Comparison of ENCODE assay signal across 22 mouse cellular contexts in the genomic region with DNA sequence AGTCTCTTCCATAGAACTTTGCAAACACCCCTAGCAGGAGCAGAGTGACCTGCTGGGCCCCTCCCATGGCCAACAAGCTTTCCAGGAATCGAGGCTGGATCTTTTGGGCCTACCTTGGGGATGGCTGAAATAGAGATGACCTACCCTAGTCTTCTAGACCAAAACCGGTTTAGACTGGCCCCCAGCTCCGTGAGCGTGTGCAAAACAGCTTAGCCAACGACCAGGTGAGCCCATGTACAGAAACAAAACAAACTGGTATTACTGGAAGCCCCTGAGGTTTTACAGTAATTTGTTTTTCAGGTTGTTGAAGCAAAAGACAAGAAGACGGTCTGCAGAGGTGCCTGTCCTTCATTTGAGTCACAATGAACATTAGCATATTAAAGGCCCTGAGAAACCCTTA.
A peak's percentile ranks its signal among the peaks of the same experiment; 100 is the strongest.
DNase-seq lines count a peak whose midpoint lies in the region; ATAC-seq lines count a peak whose summit lies in the region.
"Had no signal": no experiment of that assay in that cellular context is flagged by ENCODE, and none has a peak within 500 bp of the region (broad histone marks: within the 10 kb centered on the region; RNA-seq: fewer than 3 reads in every experiment).

No protein-coding gene starts in this region.

- peaks cover 2% of the 10 kb centered on the region; the same call in 1 of the 2 replicates for H3K27me3 ChIP-seq in heart, embryonic 11.5 days (ENCODE audit: control insufficient read depth, insufficient read depth, low read length)
- no peaks in the 10 kb centered on the region for H3K27me3 ChIP-seq in intestine, embryonic 15.5 days (replicated peaks)
- H3K27me3 ChIP-seq: forebrain, embryonic 13.5 days; forebrain, embryonic 15.5 days had no signal

- H3K4me3 ChIP-seq in heart, embryonic 11.5 days (ENCODE audit: low read depth, low read length), result no peak overlapping the region
- no peak overlapping the region for H3K4me3 ChIP-seq in intestine, embryonic 15.5 days (replicated peaks)
- H3K4me3 ChIP-seq: embryonic facial prominence, embryonic 13.5 days; forebrain, embryonic 13.5 days; forebrain, embryonic 15.5 days had no signal

- peak; percentile 63 for DNase-seq in heart, adult 11 months
- DNase-seq in ES-CJ7 (ENCODE audit: low read depth, low spot score) (peak; percentile 72), R1 (ENCODE audit: low read depth, low spot score) (peak; percentile 74)
- DNase-seq in gastrocnemius, postnatal 4 days (ENCODE audit: low spot score in 2 of 2), result no peak
- DNase-seq in natural killer cell, adult 2 months (ENCODE audit: low spot score in 2 of 2), result no peak
- DNase-seq: adrenal gland, adult 8-10 months; adrenal gland, postnatal 14 days; adrenal gland, postnatal 36 days; cerebellum, adult 11-12 months; cerebellum, adult 2 months; cerebellum, adult 9-10 months; cerebellum, postnatal 10 days; cerebellum, postnatal 25 days; forebrain, postnatal 0 days had no signal

- H3K27ac ChIP-seq in heart, embryonic 11.5 days (ENCODE audit: low read depth, low read length), result no peak overlapping the region
- no peak overlapping the region for H3K27ac ChIP-seq in intestine, embryonic 15.5 days
- H3K27ac ChIP-seq: embryonic facial prominence, embryonic 13.5 days; forebrain, embryonic 13.5 days; forebrain, embryonic 15.5 days had no signal

- H3K9ac ChIP-seq in heart, embryonic 11.5 days (ENCODE audit: low read depth, low read length), result no peak overlapping the region
- H3K9ac ChIP-seq in intestine, embryonic 15.5 days, result no peak overlapping the region
- H3K9ac ChIP-seq: embryonic facial prominence, embryonic 13.5 days; forebrain, embryonic 13.5 days; forebrain, embryonic 15.5 days; forebrain, postnatal 0 days had no signal

- WGBS in heart, embryonic 11.5 days (ENCODE audit: insufficient replicate concordance), result 52% methylated on average over 6 of the region's 6 CpGs
- 61% methylated on average over 6 of the region's 6 CpGs for WGBS in intestine, embryonic 15.5 days

- no peaks in the 10 kb centered on the region for H3K9me3 ChIP-seq in heart, embryonic 11.5 days (replicated peaks; ENCODE audit: control insufficient read depth, low read length)
- H3K9me3 ChIP-seq in intestine, embryonic 15.5 days, result no peaks in the 10 kb centered on the region
- H3K9me3 ChIP-seq: embryonic facial prominence, embryonic 13.5 days; forebrain, embryonic 13.5 days; forebrain, embryonic 15.5 days; G1E had no signal

- no peaks in the 10 kb centered on the region for H3K4me1 ChIP-seq in heart, embryonic 11.5 days (ENCODE audit: control insufficient read depth, insufficient read depth, low read length)
- no peaks in the 10 kb centered on the region for H3K4me1 ChIP-seq in intestine, embryonic 15.5 days (replicated peaks)
- H3K4me1 ChIP-seq: embryonic facial prominence, embryonic 13.5 days; forebrain, embryonic 13.5 days; forebrain, embryonic 15.5 days had no signal

- no peak overlapping the region for H3K4me2 ChIP-seq in heart, embryonic 11.5 days
- no peak overlapping the region for H3K4me2 ChIP-seq in intestine, embryonic 15.5 days (replicated peaks)
- H3K4me2 ChIP-seq: embryonic facial prominence, embryonic 13.5 days; forebrain, embryonic 13.5 days; forebrain, embryonic 15.5 days had no signal

- no peak for ATAC-seq in heart, embryonic 11.5 days (replicated peaks; ENCODE audit: insufficient number of reproducible peaks, low FRiP score, low TSS enrichment)
- no peak for ATAC-seq in intestine, embryonic 15.5 days
- ATAC-seq: activated CD4-positive, CD25-positive, alpha-beta regulatory T cell, adult 4 months; forebrain, embryonic 13.5 days; forebrain, embryonic 15.5 days; forebrain, postnatal 0 days; Patski had no signal

- no peaks in the 10 kb centered on the region for H3K36me3 ChIP-seq in heart, embryonic 11.5 days (ENCODE audit: control insufficient read depth, insufficient read depth, low read length)
- H3K36me3 ChIP-seq in intestine, embryonic 15.5 days, result no peaks in the 10 kb centered on the region
- H3K36me3 ChIP-seq: embryonic facial prominence, embryonic 13.5 days; forebrain, embryonic 15.5 days; G1E had no signal

Comparison
In these comparisons a context has a peak if more than half of its experiments do, and no peak if none do; other contexts are left out.
1. DNase-seq: peak in heart, adult 11 months (single experiment), ES-CJ7 (single experiment) and R1 (single experiment); none in gastrocnemius, postnatal 4 days (0 of 2) and natural killer cell, adult 2 months (0 of 2).